Mouse (Mus musculus) kidney, adult 11 months (tissue): ENCODE measurements around the gene Haus5.

Experiments
- DNase-seq: peaks from one replicate; pipeline ENCODE4 v3.0.0; 2022

The Haus5 gene

DNA sequence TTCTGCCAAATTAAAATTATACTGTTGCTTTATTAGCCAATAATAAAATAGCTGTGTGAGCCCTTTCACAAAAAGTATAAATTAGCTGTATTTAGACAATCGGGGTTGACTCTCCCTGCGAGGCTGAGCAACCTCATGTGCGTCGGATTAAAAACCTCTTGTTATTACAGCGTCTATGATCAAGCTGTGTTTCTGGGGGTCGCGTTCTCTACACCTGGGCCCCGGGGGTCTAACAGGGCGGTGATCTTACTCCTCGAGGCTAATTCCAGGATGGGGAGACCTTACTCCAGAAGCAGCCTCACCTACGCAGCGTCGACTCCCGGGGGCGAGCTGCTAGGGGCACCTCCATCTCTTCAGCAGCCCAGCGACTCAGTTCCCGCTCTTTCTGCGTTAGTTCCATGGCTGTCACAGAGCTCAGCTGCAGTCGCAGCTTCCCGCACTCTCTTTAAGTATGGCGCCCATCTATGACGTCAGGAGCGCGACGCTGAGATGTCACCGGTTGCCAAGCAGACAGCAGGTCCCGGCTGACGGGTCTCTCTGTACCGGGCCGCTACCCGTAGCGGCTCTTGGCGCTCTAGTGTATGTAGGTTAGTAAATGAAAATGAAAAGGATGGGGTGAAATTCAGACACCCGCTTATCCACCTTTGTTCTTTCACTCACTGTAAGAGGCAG is at the start of gene Haus5:
Haus5 (minus strand) TSS at position 466 of the 672 bp plus-strand sequence.
- DNase-seq, result peak; percentile 85

DNA sequence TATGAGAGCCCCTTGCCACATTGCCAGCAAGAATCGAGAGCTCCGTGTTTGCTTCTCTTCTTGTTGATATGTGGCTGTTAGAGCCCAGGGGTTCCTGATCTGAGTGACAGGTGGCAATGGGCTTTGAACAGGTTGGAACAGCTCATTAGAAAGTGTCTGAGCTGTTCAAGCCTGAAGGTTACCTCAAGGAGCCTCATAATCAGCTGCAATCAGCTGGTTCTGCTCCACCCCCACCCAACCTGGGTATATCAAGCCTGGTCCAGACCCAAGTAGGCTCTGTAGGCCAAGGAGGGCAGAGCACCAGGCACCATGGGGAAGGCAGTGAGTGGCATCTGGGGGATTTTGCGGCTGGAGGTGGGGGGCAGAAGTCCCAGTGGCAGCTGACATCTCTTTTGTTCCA is 47.1 kb upstream of the Haus5 start, which contains the start of gene Atp4a:
Atp4a (plus strand) TSS at position 268 of the 400 bp plus-strand sequence.
- DNase-seq, result peak; percentile 45

DNA sequence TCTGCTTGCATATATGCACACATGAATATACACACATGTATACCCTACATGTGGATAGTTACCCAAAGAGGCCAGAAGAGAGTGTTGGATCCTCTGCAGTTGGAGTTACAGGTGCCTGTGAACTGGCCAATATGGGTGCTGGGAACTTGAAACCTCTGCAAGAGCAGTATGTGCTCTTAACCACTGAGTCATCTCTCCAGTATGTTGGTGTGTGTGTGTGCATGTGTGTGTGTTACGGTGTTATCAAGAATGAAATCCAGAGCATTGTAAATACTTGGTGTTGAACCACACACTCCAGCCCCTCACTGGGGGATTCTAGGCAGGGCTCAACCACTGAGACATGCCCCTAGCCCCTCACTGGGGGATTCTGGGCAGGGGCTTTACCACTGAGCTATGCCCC is 42.6 kb upstream of the Haus5 start:
- DNase-seq, result no peak

DNA sequence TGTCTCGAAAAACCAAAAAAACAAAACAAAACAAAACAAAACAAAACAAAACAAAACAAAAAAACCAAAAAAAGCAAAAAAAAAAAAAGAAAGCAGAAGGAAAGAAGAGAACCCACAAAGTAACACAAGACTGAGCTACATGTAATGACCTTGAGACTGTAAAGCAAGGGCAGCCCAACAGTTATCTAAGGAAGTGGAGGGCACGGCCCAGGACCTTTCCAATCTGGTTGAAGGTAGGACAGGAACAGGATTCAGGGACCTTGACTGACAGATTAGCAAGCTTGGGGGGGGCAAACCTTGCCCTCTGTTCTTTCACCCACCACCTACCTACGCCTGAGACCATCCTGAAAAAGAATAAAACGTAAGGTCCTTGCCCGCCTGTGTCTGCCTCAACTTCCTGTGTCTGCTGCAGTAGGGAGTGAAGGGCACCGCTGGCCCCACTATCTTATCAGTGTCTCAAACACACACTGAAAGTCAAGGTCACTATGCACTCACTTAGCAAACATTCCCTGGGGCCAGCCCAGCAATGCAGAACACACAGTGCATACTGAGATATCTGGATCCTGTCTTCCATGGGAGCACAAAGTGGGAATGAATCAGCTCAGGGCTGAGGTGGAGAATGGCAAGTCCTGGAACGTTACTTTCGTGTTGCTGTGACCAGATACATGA is 41.6 kb upstream of the Haus5 start:
- DNase-seq, result no peak

DNA sequence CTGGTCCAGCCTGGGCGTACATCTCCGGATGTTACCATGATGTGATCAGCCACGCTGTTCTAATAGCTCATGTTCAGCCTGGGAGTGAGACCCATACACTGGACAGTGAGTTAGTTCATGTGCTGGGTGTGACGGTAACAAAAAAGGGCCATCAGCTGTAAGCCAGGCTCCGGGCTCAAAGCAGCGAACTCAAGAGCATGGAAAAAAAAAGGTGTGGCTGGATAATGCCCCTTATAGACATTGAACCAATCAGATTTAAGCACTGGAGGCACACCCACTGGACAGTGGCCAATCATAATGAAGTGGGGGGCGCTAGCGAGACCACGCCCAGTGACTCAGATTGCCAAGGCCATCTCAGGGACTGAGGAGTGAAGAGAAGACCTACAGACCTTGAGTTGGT is 33.8 kb upstream of the Haus5 start, which contains the start of gene 2200002J24Rik:
2200002J24Rik (plus strand) TSS at position 338 of the 400 bp plus-strand sequence.
- DNase-seq, result peak; percentile 22

DNA sequence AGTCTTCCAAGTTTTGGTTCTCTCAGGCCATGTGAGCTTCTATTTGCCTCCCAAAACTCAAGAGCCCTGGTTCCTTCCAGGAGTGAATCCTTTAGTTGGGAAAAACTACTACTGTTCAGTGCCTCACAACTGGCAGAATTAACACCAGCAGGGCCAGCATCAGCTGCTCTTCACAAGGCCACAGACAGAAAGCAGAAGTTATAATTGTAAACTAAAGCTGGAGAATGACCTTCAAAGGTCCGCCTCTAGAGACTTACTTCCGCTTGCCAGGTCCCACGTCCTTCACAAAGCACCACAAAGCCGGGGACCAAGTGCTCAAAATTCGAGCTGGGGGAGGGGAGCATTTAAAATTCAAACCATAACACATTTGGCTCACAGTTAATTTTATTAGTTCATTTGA is 33.3 kb upstream of the Haus5 start:
- no peak for DNase-seq

DNA sequence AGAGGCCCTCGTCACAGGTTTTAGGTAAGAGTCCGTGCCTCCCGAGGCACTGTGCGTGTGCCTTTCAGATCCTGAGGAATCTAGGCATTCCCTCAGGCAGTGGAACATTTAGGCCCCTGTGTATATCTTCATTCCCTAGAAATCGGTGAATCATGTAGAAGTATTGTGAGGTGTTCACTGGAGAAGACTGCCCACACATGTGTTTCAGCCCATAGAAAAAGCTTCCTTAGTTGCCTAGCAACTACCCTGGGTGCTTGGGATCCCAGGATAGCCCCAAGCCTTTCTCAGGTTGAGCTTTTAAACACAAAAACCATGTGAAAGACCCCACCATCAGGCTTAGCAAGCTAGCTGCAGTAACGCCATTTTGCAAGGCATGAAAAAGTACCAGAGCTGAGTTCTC is 23.5 kb upstream of the Haus5 start:
- no peak for DNase-seq

DNA sequence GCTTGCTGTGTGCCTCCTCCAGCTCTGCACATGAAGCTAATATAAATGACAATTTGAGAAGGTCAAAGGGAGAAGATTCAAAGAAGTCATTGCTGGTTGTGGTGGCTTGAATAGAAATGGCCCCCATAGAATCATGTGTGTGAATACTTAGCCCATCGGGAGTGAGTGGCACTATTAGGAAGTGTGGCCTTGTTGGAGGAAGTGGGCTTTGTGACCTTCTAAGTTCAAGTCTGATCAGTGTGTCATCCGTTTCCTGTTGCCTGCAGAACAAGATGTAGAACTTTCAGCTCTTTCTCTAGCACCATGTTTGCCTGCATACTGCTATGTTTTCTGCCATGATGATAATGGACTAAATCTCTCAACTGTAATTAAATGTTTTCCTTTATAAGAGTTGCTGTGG is 18.6 kb upstream of the Haus5 start:
- DNase-seq, result no peak

DNA sequence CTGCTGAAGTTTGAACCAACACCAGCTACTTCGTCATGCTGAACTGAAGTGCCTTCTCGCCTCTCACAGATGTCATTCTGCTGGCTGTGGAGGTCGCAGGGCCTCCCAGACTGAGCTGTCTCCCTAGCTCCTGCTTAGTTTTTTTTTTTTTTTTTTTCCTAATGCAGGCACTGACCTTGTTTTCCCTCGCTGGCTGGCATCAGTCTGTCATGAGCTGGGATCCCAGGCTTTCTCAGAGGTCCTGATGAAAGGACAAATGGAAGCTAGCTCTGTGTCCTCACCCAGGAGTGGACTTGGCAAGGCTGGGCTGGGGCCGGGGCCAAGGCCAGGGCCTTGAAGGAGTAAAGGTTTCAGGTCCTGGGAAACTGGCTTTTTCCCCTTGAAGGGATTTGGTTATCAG is 17.1 kb upstream of the Haus5 start:
- DNase-seq, result no peak

DNA sequence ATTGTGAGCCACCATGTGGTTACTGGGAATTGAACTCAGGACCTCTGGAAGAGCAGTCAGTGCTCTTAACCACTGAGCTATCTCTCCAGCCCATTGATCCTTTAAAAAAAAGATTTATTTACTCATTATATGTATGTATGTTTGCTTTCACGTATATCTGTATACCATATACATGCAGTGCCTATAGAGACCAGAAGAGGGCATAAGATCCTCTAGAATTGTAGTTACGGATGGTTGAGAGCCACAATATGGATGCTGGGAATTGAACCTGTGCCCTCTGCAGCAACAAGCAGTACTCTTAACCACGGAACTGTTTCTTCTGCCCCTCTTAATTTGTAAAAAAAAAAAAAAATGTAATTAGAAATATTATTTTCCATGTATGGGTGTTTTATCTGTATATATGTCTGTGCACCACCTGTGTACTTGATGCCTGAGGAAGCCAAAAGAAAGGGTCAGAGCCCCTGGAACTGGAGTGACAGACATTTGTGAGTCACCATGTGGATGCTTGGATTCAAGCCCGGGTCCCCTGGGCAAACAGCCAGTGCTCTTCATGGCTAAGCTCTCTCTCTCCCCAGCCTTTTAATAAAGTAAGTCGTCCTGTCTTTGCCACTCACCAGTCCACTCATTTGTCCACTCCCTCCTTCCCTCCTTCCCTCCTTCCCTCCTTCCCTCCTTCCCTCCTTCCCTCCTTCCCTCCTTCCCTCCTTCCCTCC is 13.6 kb upstream of the Haus5 start:
- no peak for DNase-seq

DNA sequence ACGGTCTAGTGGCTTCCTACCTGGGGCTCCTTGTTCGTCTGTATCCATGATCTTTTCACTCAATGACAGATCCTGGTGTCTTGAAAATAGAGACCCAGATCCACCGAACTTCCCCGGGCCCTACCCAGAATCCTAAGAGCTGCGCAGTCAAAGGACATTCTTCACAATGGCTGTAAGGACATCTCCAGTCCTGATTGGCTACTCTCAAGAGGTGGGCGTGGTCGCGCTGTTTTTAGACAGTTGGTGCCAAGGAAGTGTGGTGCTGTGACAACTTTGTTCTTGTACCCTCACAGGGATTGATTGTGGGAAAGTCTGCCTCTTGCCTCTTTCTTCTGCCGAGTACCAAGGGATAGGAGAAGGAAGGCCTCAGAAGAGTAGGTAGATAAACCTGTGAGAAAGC is 6.7 kb upstream of the Haus5 start, which contains the start of gene Pmis2:
Pmis2 (minus strand) TSS at position 126 of the 400 bp plus-strand sequence.
- no peak for DNase-seq

DNA sequence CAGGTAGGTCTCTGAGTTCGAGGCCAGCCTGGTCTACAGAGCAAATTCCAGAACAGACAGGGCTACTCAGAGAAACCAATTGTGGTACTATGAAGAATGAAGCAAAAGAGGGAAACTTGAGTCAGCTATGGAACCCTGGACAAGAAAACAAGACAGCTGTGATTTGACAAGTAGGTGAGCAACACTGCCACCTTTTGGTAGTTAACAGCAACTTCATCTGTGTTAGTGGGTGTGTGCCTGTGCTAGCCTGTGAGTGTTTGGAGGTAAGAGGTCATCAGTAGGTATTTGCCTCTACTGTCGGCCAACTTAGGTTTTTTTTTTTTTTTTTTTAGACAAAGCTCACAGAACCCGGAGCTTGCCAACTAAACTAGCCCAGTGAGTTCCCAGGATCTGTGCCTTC is 4.4 kb upstream of the Haus5 start:
- no peak for DNase-seq

DNA sequence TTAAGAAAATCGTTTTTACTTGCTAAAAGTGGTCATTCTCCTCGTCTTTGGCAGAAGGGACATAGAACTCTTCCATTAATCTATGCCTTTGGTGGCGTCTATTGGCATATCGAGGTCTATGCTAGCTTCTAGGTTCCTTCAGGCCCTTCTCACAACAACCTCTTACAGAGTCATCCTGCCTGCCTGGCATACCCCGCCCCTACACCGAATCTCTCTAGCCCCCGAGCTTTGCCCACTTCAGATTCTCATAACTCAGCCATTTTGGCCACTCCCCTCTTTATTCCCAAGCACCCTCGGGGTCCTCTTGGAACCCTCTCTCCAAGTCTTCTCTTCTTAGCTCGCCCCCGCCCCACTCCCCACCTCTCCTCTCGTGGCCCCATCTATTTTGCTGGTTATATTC is 527 bp upstream of the Haus5 start:
- no peak for DNase-seq

DNA sequence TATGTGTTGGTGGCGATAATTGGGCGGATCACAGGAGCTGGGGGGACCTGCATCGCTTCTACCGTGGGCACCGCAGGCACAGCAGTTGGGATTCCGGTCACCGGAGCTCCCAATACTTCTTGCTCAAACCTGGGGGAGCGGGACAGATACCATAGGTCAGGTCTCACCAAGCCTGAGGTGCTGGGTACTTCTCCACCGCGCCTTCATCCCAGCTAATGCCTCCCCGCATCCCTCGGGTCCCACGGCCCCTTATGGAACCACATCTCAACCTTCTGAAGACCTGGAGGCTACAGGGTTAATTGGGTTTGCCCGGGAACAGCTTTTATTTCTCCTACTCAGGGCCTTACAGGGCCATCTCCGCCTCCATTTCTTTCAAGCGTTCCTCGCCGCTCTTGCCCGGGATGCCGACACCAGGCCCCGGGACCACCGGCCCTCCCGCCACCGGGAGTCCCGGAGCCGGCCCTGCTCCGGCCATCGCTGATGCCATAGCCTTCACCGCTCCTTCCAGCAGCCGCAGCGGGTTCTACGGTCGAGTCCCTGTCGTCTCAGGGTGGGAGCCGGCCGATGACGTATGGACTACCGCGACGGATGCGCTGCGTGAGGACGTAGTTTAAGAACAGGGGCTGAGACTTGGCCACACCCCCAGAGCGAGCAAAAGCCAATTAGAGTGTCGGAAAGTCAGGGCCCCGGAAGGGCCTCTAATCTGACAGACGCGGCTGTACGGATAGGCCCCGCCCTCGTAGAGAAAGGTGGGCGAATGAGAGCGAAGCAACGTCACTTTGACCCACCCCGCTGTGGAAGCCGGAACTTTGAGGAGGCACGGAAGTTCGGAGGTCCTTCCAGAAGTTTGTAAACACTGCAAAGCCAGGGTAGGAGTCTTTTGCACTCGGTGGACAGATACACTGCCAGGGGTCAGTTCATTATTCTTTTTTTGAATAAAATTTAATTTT is 14.9 kb downstream of the Haus5 start, which contains the start of gene Rbm42:
Rbm42 (minus strand) TSS at position 727 of the 950 bp plus-strand sequence.
- peak; percentile 99 for DNase-seq

DNA sequence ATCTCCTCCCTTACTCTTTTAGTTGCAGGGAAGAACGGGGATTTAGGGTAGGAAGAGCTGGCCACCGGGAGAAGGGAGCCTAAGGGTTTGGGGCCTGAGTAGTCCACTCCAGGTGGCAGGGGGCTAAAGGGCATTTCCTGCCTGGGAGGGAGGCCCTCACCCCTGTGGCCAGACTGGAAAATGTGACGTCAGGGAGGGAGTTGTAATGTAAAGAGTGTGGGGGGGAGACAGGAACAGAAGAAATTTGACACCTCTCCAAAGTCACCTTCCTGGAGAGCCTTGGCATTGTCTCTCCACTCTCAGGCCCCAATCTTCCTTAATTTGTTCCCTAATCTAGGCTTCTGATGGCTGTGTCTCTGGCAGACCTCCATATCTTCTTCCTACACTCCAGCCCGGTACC is 25.7 kb downstream of the Haus5 start:
- DNase-seq, result no peak

DNA sequence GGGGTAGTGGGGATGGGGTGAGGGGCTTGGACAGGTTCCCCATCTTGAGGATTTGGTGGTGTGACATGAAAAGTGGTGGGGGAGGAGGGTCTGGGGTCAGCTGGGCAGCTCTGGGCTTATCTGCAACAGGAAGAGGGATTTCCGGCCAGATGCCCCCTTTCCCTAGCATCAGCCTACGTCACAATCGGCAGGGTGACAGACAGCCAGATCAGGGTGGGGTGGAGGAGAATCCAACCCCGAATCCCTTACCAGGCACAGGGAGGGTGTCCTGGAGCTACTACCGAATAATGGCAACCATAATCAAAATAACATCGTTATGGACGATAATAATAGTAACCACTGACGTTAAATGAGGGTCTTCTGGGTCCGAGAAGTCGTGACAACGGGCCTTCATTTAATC is 28.4 kb downstream of the Haus5 start:
- DNase-seq, result no peak

DNA sequence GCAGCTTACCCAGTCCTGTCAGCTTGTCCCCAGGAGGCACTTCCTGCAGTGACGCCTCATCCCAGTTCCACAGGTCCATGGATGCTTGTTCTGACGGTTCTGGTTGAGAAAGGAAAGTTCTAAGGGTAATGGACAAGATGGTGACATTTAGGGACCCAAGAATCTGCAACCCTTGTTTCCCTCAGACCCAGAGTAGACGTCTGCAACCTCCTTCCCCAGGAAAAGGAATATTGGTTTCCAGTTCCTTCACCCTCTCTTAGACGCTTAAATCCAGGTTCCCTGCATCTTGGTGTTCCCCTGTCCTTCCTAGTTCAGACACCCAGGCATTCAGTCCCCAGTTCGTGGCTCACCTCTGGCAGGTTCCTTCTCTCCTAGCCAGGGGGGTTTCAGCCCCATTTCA is 29.0 kb downstream of the Haus5 start, which contains the start of gene Etv2:
Etv2 (minus strand) TSS at position 101 of the 400 bp plus-strand sequence.
- no peak for DNase-seq

DNA sequence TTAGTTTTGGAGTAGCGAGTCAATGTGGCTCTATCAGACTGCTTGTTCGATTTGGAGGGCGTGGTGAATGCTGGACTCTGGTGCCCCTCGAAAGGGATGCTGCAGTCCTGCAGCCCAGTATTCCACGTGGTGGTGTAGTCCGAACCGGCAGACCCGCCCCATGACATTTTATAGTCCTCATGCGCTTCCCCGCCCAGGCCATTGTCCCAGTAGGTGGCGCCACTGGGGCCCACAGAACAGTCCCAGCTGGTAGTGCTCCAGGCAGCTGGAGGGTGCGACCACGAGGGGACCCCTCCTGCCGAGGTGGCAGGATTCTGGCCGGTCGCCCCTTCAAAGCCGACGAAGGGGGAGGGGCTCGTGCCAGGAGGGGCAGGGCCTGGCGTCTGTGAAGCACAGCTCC is 30.2 kb downstream of the Haus5 start:
- DNase-seq, result peak; percentile 18

DNA sequence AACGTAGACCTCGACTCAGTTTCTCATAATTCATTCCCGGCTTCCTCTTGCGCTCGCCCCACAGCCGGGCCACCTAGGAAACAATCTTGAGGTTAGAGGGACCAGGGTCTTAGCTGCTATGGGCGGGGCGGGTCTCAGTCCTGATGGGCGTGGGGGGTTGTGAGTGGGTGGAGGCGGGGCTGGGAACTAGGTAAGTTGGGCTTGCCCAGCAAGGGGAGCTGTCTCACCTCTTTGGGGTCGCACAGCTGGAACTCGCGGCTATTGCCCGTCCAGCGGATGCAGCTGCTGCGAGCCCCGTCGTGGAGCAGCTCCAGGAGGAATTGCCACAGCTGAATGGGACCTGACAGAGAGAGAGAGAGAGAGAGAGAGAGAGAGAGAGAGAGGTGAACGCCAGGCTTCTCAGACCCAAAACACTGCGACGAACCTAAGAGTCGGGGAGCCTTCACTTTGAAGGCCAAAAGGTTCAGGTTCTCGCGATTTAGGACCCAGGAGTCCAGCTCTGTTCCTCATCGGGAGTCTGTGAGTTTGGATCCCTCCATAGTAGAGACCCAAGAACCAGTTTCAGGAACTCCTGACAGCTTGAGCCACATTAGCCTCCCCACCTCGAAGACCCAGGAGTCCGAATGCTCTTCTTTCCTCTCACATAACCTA is 30.9 kb downstream of the Haus5 start:
- no peak for DNase-seq

DNA sequence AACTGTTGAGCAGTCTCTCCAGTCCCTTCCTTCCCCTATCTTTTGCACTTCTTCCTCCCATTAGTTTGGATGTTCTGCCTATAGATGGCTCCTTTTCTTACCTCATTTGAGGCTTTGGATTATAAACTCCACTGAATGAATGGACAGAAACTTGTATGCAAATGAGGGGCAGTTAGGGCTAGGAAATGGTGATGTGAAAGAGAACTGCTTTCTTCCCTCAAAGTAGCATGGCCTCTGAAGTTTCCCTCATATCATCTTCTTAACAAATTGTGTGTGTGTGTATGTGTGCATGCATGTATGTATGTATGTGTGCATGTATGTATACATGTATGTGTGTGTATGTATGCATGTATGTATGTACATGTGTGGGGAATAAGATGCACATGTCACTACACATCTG is 35.8 kb downstream of the Haus5 start:
- no peak for DNase-seq

DNA sequence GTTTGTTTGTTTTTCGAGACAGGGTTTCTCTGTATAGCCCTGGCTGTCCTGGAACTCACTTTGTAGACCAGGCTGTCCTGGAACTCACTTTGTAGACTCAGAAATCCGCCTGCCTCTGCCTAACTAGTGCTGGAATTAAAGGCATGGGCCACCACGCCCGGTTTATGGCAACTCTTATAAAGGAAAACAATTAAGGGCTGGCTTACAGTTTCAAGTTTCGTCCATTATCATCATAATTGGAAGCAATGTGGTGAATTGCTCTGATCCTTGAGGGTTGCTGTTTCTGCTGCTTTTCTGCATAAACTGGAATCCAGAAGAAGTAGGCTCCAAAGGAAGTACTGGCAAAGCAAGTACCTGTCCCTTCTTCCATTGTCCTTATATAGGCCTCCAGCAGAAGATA is 38.1 kb downstream of the Haus5 start:
- no peak for DNase-seq
